Mouse (Mus musculus) gastrocnemius, adult 2 months (tissue): ENCODE measurements around the gene Cd36. TPM values are rescaled to one million over a fixed set of nuclear protein-coding genes. Genes with fewer than 3 reads are reported as not detected.

Source experiments
- DNase-seq: peaks from one replicate; pipeline ENCODE4 v3.0.0; 2022
- H3K27ac ChIP-seq: fragments of 200-600 bp; 2 replicates; pipeline ENCODE4 v1.8.1; 2022; ENCODE audit warnings: mild to moderate bottlenecking
- H3K4me3 ChIP-seq: fragments of 200-600 bp; 2 replicates; pipeline ENCODE4 v1.8.1; 2022; ENCODE audit warnings: mild to moderate bottlenecking, moderate library complexity
- CTCF ChIP-seq: fragments of 200-600 bp; IDR thresholded peaks from 2 replicates; pipeline ENCODE4 v1.8.1; 2022; ENCODE audit warnings: antibody characterized with exemption, mild to moderate bottlenecking, moderate library complexity
- intact Hi-C: fragments of 180-260 bp; cut with DNase I; formaldehyde crosslinking; loops from one replicate; pipeline ENCODE4 v1.15.1; 2025
- total RNA-seq, 2 experiments: library from RNA; stranded (reverse); gene quantifications; 2 replicates each; pipeline ENCODE4 v1.2.3; 2021

The Cd36 gene
- total RNA-seq, 2 experiments from 2014 or later = 237 to 443 TPM

DNA sequence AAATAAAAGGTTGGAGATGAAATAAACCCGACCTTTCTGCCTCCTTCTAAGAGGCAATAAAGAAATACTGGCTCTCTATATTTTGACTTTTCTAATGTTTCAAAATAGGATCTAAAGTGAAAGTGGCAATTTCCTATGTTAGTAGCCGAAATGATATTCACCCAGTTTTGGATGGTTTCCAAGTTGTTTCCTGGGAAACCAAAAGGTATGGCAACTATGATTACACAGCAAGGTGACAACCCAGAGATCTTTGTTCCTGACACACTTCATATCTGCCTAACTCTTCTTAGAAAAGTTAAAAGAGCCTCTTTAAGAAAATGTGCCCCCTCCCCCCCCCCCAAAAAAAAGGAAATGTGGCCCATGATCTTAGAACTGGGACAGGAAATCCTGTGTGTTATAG is 58.1 kb downstream of the Cd36 start:
- H3K4me3 ChIP-seq = peak overlapping the region; percentile 59
- H3K27ac ChIP-seq = peak overlapping the region; percentile 73
- intact Hi-C loops = no loop called here
- DNase-seq = no peak
- no peak for TF ChIP-seq CTCF

DNA sequence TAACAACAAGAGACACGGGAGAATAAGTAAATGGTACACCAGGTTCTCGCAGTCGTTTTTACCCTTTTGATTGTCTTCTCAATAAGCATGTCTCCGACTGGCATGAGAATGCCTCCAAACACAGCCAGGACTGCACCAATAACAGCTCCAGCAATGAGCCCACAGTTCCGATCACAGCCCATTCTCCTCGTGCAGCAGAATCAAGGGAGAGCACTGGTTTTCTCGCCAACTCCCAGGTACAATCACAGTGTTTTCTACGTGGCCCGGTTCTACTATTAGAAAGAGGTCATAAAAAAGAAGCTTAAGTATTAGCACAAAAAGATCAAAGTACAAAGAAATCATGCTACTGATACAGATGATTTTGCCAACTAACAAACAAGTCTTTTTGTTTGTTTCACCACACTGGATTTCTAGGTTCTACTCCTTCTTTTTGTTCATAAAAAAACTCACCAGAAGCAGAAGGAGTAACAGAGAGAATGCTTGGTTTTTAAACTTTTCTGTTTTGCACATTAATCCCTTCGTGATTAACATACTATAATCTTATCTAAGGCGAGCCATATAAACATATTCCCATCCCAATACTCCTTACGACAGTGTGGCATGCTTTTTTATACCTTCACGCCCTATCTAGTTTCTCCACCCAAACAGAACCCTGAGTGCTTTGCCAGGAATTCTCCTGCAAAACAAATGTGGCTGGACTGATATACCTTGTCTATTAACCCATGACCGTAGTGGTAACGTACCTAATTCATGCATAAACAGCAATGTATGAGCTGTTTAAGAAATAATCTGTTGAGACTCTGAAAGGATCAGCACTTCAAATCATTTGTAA is 59.7 kb downstream of the Cd36 start:
- peak overlapping the region; percentile 73 for H3K27ac ChIP-seq
- H3K4me3 ChIP-seq = peak overlapping the region; percentile 59
- TF ChIP-seq CTCF = no peak
- DNase-seq = no peak
- intact Hi-C loops = no loop called here

DNA sequence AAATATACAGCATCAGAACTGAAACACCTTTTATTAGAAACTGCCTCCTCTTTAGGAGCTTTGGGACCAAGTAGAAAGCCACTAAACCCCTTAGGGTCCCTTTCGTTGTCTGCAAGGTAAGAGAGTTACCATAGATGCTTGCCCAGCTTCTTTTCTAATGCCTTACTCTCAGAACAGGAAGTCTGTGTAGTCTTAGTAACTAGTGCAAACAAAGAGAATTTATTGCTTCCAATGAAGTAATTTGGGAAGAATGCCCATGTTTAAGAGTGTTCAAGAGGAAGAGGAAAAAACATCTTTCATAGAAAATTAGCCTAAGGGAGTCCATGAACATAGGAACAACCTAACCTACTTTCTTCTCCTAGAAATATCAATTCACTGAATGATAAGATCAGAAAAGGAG is 67.2 kb downstream of the Cd36 start:
- Histone ChIP-seq H3K27ac (no peak overlapping the region; the same call in 1 of the 2 replicates), H3K4me3 (no peak overlapping the region)
- no peak for DNase-seq
- TF ChIP-seq CTCF = no peak
- intact Hi-C loops = no loop called here

DNA sequence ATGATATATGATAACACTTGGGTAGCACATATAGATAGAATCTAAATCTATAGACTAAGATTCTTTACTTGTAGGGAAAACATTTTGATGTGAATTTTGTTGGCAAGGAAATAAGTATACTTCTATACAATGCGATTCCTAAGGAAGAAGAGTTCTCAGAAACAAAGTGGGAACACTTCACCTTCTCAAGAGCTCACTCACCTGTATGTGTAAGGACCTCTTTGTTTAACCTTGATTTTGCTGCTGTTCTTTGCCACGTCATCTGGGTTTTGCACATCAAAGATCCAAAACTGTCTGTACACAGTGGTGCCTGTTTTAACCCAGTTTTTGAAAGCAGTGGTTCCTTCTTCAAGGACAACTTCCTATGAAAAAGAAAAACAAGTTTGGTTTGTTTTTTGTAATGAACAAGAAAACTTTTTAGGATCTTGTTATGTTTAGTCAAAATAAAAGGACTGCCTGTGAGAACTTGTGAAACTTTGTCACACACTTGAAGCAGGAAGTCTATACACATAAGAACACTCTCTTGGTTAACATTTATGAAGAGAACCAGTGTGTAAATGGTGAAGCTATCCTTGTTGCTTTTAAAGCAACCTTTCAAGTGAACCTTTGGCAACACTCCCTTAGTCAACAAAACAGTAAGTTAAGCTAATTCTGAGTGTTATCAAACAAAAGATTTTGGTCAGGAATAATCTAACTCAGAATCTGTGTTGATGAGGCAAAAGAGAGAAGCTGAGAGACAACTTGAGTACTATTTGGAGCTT is 68.2 kb downstream of the Cd36 start:
- H3K27ac ChIP-seq = no peak overlapping the region; the same call in 1 of the 2 replicates
- intact Hi-C loops = no loop called here
- TF ChIP-seq CTCF = no peak
- no peak for DNase-seq
- no peak overlapping the region for H3K4me3 ChIP-seq

DNA sequence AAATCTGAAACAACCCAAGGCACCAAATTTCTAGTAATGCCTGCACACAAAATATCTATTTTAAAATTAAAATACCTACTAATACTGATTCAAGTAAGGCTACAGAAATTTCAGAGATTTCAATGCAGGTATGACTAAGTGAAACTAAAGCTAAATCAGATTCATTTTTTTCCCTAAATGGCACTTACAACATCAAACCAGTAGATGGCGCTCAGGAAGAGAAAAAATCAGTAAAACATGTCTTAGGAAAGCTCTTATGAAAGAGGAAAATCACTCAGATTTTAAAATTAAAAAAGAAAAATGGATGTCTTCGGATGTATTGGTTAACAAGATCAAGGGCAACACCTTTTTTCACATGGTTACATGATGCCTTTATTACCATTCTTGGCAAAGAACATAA is 72.4 kb downstream of the Cd36 start:
- H3K4me3 ChIP-seq = no peak overlapping the region
- TF ChIP-seq CTCF = peak; percentile 83
- peak overlapping the region; percentile 25 for H3K27ac ChIP-seq
- DNase-seq = no peak
- intact Hi-C loops = loop anchor here (1.0 kb wide), 1 partner anchor 227 kb away; no protein-coding TSS in a partner anchor

DNA sequence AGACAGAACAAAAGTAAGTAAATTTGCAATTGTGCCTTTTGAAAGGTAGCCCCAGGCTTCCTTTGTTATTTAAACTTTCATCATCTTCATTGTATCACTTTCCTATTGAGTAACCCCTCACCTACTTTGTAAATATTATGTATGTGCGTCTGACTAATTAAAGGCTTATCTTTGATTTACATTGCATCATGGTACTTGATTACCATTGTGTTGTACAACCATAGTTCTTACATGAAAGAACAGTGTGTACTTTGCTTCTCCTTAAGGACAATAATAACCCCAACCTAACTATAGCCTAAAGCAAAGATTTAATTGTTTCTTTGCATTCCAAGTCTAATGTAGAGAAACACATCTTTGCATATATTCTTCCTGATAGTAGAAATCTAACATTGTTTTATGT is 78.3 kb downstream of the Cd36 start:
- H3K27ac ChIP-seq = no peak overlapping the region
- TF ChIP-seq CTCF = no peak
- DNase-seq = no peak
- intact Hi-C loops = no loop called here
- no peak overlapping the region for H3K4me3 ChIP-seq

DNA sequence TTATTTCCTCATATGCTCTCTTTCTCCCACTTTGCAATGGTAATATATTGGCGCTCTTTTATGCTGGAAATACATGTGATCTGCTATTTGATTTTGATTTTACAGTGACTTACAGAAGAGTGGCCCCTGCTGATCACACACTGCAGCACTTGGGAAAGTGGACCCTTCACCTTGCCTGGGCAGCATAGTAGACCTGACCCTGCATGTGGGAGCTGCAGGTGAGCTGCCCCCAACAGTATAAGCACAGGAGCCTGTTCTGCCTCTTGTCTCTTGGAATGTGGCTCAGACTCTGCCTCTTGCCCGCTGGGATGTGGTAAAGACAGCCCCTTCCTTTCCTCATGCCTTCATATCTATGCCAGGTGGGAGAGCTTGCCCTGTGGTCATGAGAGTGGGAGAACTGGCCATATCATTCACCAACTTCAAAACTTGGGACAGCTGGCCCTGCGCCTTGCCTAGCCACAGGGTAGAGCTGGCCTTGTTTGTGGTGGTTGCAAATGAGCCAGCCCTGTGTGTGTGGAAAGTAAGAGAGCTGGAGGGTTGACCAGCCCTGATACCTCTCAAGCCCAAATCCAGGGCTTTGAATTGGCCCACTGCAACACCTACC is 81.7 kb downstream of the Cd36 start:
- intact Hi-C loops = no loop called here
- TF ChIP-seq CTCF = no peak
- no peak for DNase-seq
- Histone ChIP-seq H3K27ac (no peak overlapping the region), H3K4me3 (no peak overlapping the region)

DNA sequence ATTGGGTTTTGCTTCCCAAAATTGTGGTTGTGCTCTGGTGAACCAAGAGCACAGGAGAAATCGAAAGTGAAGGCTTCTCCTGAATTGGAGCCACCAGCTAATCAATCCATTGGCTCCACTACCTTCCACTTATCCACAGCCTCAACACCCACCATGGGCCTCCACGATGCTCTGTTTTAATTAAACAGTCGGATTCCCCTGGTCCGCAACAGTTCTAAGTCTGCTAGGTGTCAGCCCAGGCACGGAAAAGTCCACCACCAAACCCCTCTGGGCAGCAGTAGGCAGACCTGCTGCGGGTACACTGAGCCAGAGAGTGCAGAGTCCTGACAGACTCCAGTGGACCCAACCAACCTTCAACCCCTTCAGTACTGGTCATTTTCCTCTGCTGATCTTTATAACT is 112.0 kb downstream of the Cd36 start:
- no peak overlapping the region for H3K27ac ChIP-seq
- intact Hi-C loops = no loop called here
- TF ChIP-seq CTCF = no peak
- no peak overlapping the region for H3K4me3 ChIP-seq
- DNase-seq = peak; percentile 33

DNA sequence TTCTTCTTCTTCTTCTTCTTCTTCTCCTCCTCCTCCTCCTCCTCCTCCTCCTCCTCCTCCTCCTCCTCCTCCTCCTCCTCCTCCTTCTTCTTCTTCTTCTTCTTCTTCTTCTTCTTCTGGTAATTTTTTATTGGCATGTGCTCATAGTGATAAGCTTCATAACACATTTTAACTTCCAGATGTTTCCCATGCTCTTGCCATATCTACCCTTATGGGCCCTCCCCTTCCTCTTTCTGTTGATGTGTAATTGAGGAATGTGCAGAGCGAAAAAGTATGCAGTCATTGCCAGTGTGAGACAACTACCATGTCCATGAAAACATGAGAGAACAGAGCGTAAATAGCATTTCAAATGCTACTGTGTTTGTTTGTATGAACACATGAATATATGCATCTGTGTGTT is 118.3 kb downstream of the Cd36 start:
- intact Hi-C loops = no loop called here
- H3K27ac ChIP-seq = no peak overlapping the region
- no peak for DNase-seq
- no peak for TF ChIP-seq CTCF
- H3K4me3 ChIP-seq = no peak overlapping the region

DNA sequence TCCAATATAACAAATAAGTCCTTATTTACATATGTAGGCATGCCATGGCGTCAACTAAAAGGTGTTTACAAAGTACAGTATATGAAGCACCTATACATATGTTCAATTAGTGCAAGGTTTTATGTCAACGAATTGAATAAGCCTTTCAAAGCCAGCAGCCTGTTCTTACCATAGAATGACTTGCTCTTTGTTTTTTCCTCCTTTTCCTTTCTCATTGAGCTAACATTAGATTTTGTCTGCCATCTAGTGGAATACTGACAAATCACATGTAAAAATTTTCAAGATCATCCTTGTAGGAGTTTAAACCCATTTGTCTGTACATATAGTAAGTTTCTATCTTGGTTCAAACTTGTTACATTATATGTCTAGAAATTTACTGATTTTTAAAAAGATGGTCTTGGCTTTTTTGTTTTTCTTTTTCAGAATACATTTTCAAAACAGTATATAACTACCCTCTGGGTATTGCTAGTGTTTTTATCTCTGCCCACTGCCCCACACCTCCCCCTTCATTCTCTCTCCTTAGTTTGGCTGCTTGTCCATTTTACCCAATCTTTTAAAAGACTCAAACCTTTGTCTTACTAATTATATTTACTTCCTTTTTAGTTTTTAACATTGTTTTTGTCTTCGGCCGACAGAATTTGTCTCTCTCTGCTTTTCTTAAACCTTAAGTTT is 122.5 kb downstream of the Cd36 start:
- no peak for DNase-seq
- TF ChIP-seq CTCF = peak; percentile 72
- Histone ChIP-seq H3K27ac (no peak overlapping the region), H3K4me3 (no peak overlapping the region)
- intact Hi-C loops = loop anchor here (5.0 kb wide), 1 partner anchor 194 kb away; the partner anchor contains the start of gene Sema3c

DNA sequence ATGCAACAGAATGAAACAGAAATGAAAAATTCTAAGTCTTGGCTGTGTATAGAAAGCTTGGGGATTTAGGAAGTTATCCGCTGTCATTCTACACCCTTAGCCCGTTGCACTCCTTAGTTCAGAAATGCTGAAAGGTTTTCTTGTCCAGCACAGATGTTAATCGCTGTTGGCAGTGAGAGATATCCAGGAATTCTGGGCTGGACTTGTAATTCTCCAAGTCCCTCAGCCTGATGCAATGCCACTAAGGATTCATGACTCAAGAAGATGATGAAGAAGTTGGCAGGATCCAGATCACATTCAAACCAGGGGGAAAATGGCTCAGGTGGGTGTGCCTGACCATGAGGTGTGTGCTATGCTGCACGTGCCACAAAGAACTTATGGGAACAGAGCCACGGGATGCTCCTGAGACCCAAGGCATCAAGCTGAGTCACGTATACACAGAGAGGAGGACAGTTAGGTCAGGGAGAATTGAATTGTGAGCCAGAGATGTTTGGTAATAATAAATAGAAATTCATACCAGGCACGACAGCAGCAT is 135.1 kb downstream of the Cd36 start:
- DNase-seq = peak; percentile 59
- intact Hi-C loops = no loop called here
- Histone ChIP-seq H3K27ac (no peak overlapping the region), H3K4me3 (no peak overlapping the region)
- TF ChIP-seq CTCF = no peak

DNA sequence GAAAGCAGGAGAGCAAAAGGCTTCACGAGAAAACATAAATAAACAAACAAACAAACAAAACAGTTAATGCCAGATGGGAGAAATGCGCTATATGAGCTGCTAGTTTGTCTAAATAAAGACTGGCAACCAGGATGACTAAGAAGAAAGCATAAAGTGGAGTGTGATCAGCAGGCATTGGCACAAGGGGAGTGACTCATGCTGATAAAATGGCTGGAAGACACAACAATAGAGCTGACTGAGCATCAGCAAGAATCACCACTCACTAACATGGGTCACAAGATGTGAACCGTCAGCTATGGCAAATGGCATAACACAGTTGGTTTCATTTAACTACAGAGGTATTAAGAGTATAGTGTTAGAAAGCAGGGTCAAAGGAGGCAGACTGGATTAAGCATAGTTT is 140.3 kb downstream of the Cd36 start:
- intact Hi-C loops = no loop called here
- TF ChIP-seq CTCF = no peak
- no peak for DNase-seq
- no peak overlapping the region for H3K27ac ChIP-seq
- no peak overlapping the region for H3K4me3 ChIP-seq
